Mouse (Mus musculus) E14TG2a.4 (cell line): ENCODE measurements around the gene A930018P22Rik.

Source experiments
- CTCF ChIP-seq: conservative IDR thresholded peaks from 2 replicates; pipeline ENCODE4 v1.5.1; 2014; ENCODE audit warnings: low read length
- NANOG ChIP-seq: IDR thresholded peaks from 2 replicates; pipeline ENCODE4 v1.6.1; 2014; ENCODE audit warnings: borderline replicate concordance, low read length, mixed read lengths
- POU5F1 ChIP-seq: IDR thresholded peaks from 2 replicates; pipeline ENCODE4 v1.6.1; 2014; ENCODE audit warnings: low read length, borderline replicate concordance

GRCm38 (mm10) chr2:104122505-104123378 is at the start of gene A930018P22Rik:
- TF ChIP-seq CTCF = no peak
- TF ChIP-seq NANOG = no peak
- no peak for TF ChIP-seq POU5F1
